Mouse (Mus musculus) monocyte, adult 2 months (primary cell): ENCODE results near the gene Oprl1.

ENCODE experiments used
- DNase-seq, 2 experiments: peaks; one replicate each; pipeline ENCODE4 v3.0.0; 2022; ENCODE audit warnings: low spot score in 2 of 2, low read depth in 1 of 2

Gene Oprl1

DNA sequence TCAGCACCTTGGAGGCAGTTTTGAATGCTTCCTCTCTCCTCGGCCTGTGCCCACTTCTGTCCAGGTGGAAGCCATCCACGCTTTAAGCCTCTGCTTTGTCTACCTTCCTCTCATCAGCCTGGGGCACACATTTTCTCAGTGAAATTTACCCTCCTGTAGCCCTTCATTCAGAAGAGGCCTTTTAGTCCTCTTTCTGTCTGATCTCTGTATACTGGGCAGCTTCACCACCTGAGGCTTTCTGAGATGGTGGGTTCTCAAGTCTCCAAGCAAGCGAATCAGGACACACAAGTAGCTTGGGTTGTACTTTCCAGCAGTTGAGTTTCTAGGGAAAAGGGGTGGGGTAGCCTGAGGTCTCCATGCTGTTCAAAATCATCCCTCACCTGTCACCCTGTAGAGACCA lies 22.5 kb upstream of the Oprl1 start:
- no peak for DNase-seq

DNA sequence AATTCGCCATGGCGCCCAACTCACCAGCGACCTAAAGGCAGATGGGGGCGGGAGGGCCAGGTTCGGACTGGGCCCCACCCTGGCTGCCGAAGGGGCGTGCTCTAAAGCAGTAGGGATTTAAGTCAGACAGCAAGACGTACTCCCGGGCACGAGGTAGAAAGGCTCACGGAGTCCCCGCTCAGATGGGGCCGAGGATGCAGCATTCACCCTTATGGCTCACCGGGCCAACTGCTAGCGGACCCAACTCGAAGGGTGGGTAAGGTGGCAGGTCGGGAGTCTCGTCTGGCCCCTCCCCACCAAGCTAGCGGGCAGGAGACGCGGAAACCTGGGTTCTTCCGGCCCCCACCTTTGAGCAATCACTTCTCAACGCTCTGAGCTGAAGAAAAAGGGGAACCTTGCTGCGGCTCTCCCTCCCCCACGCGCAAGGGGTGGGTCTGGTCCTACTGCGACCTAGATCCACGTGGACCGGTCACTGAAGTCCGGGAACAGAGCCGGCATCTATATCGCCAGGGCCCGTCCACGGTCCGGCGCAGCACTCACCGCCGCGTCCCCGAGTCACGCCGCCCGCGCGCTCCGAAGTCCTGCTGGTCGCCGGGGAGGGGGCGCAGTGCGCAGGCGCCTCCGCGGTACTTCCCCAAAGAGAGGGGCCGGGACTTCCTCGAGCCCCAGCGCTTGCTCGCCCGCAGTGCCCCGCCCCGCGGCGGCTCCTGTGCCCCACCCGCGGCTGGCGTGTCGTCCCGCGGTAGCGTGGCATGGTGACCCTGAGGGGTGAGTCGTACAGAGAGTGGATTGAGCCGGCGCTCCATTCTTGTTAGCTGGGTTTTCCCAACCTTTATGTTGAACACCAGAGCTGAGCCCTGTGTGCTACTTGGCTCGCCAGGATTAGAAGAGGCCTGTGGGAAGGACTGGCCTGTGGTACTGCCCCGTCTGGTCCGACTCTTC lies 21.2 kb upstream of the Oprl1 start, which contains the start of gene Rgs19:
Gene Rgs19 (minus strand): TSS at position 639 of the 942 bp plus-strand sequence.
- DNase-seq, result peak; percentile 68 to 88

DNA sequence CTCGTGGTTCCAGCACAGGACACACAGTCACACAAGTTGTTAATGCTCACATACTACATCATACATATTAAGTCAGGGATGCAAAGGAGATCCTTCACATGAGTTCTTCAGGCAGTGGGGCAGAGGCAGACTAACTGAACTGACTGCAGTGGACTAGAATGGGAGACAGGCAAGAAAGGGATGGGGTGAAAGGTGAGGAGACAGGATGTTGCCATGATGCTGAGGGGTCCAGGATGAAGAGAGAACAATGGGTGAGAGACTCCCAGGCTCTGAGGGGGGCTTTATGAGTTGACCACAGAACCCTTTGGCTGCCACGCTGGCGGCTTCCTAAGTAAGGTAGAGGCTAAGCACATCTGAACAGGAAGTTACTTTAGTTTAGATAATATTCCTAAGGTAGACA lies 20.2 kb upstream of the Oprl1 start:
- DNase-seq, result no peak

DNA sequence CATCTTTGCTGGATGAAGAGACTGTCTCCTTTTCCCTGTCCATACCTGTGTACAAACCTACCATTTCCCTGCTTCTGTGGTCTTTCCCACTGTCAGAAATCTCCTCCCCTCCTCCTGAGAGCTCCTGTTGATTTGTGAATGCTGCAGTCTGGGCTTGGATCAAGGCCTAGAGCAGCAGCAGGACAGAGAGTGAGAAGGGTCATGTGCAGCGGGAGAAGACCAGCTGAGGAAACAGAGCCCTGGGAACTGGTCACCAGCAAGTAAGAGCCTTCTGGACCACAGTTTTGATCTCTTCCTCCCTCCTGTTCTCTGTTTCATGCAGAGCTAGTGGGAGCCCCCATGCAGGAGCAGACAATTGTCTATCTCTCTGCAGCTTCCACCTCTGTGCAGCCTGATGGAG lies 19.0 kb upstream of the Oprl1 start:
- no peak for DNase-seq

DNA sequence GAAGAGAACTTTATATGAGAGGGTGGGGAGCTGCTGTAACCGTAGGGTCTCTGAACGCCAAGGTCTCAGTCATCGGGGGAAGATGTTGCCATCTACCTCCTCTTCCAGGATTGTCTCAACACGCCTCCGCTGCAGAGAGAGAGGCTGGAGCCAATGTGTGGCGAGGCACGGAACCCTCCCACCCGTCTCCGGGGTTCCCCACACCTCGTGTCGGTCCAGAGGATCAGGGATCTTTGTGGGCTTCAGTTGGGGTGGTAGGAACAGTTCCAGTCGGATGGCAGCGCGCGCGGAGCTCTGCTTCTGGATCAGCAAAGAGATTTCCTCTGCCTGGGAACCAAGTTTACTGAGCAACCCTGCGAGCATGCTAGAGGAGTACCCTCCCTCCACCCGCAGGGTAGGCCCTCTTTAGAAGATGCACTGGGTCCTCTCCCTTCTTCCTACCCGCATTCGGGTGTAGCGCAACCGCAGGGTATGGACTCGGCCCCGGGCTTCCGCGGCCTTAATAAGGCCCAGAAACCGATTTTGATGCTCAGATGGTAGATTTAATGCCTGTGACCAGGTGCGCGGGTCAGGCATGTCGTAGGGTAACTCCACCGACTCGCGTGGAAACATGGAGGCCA lies 17.9 kb upstream of the Oprl1 start:
- DNase-seq, result no peak

DNA sequence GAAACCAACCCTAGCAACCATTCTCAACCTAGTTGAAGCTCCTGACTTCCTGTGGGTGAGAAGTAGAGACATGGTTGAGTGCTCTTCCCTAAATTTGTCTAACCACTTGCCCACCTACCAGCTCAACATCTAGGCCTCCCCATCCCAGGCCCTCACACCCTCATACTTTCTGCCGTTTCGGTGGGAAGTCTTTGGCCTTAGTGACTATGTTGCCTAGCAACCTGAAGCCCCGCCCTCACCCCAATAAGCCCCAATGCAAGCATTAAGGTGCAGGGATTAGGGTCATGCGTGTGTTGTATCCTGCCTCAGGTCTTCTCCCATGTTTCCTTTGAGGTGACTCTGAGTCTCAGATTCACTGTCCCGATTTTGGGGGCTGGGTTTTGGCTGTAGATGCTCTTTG lies 16.6 kb upstream of the Oprl1 start, which contains the start of gene Lkaaear1:
Gene Lkaaear1 (minus strand): TSS at position 202 of the 400 bp plus-strand sequence.
- no peak for DNase-seq

DNA sequence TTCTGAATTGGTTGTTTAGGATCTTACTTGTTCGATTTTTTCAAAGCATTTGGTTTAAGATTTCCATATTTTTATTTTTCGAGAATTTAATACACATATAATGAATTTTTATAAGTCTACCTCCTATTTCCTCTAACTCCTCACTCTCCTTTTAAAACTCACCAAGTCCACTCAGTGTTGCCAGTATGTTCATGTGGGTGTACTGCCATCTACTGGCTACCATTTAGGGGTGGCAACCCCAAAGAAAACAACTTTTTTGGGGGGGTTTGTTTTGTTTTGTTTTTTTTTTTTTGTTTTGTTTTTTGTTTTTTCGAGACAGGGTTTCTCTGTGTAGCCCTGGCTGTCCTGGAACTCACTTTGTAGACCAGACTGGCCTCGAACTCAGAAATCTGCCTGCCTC lies 8.1 kb upstream of the Oprl1 start:
- no peak for DNase-seq

DNA sequence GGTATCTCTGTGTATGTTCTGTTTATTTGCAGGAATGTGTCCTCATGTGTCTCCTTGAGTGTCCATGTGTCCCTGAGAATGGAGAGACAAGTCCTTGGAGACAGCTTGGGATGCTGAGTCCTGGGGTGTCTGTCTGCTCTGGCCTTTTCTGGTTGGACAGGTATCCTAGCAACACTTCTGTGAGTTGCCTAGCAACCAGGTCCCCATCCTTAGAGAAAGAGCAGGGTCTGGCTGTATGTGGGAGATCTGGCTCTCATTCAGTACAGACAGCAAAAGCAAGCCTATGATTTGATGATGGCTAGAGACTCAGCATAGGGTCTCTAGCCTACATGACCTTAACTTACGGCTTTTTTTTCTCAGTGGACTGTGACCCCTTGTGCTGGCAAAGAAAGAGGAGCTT lies 1.1 kb upstream of the Oprl1 start:
- no peak for DNase-seq

DNA sequence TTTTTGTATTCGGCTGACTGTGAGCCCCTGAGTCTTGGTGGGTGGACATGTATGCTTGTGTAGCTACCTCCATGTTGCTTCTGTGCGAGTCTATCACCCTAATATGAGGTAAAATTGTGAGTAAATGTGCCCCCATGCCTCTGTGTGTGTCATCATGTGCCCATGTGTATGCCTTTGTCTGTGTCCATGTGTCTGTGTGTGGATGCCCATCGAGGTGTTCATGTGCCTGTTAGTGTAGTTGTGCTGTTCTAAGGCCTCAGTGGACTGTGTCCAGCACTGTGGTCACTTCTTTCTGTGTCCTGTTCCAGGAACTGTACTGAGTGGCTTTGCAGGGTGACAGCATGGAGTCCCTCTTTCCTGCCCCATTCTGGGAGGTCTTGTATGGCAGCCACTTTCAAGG lies 566 bp downstream of the Oprl1 start:
- no peak for DNase-seq

DNA sequence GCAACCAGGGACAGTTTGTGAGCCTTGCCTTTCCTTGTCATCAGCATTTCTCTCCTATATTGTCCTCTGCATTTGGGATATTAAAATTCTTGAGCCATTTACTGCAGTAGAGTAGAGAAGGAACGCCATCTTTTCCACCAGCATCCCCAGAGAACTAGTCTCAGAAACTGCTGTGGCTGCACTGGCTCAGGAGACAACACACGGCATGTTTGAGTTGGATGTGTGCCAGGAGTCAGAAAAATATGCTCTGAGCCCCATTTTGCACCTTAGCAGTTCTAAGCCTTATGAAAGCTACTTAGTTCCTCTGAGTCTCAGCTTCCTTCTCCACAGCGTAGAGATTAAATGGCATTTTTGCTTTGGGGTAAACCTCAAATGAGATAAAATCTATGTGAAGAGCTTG lies 2.2 kb downstream of the Oprl1 start:
- DNase-seq, result no peak

DNA sequence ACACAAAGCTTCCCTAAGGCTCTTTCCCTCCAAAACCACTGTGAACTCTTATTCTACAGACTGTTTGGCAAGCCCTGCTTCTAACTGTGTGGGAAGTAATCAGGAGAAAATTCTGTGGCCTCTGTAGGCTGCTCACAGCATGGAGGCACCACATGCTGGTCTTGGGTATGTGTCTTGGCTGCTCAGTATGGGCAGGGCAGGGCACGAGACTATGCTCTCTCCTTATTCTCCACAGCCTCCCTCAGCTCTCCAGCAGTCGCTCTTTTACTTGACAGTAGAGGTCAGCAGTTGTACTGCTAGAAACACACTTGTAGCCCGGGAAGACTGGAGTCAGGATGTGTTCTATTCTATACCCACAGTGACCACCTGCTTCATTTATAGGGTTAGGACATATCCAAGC lies 5.2 kb downstream of the Oprl1 start:
- no peak for DNase-seq

DNA sequence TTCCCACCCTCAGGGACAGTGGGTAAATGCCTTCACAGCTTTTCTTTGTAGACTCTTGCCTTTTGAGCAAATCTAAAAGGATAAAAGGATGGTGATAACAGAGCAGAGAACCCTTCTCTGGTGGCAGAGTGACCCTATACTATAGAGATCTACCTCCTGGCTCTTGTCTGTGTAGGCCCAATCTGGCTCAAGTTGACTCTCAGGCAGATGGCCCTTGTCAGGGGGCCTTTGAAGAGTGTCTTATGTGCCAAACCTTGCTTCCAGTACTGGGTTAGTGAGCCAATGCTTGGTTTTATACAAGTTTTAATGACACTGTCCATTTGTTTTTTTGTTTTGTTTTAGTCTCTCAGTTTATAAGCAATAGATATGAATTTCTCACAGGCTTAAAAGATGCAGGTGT lies 6.4 kb downstream of the Oprl1 start:
- DNase-seq, result no peak

DNA sequence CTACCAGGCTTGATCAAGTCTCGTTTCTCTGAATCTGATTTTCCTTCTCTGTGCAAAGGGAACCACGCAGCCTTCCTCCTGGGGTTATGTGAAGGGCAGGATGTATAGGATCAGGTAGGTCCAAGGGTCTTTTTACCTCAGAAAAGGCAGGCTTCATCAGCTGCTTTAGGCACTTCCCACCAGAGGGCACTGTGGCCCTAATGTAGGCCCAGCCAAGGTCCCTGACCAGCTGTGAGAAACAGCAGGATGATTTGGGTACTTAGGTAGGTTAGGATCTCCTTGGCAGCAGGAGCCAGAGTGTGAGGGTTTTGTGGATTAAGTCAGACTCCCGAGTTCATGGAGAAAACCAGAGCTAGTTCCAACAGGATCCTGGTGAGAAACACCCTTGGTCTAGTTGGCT lies 7.4 kb downstream of the Oprl1 start:
- DNase-seq, result no peak

DNA sequence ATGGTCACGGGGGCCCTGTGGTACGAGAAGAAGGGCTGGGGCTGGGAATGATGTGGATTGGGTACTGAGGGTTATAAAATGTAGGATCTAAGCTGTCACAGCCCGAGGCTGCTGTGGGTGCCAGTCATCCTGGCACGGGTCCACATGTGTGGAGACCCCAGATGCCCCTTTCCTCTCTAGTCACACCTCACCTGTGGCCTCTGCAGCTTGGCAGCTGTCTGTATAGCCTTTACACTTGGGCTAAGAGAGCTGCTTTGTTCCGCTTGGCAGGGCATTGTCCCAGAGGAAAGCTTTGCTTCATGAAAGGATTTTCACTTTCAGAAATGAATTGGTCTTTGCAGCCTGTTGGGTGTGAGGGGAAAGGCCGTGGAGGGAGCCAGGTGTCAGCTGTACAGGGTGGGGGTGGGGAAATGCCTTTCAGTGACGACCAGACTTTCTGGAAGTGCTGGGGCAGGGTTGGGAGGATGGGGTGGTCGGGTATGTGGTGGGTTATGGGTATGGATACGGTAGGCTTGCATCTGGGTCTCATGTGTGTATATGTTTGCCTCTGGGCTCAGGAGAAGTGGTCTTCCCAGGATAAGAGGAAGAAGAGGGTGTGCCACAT lies 12.9 kb downstream of the Oprl1 start:
- DNase-seq, result no peak

DNA sequence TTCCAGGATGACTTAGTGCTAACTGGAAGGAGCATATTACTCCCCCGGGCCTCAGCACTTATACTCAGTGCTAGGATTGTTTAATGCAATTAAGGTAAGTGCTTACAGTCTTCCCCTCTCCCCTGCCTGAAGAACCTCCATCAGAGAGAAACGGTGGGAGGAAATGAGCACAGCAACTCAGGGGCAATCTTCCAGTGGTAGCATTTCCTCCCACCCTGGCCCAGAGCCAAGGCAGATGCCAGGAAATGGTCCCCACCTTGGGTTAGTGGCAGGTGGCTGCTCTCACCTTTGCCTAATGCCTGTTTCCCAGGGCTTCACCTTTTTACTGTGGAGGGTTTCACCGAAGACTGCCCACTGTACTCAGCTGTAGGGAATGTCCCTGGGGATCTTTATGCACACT lies 15.2 kb downstream of the Oprl1 start:
- DNase-seq, result no peak

DNA sequence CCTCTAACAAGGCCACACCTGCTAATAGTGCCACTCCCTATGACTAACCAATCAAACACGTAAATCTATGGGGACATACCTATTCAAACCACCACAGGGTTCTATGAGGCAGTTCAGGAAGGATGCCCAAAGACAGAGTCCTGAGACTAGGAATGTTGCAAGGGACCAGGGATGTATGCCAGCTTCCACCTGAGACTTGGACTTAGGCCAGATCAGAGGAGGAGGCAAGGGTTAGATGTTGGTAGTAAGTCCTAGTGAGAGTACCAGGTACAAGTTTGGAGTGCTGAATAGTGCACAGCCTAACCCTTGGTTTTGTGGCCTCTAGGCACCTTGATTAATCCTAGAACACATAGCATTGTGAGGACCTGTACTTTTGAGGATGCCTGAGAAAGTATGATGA lies 37.8 kb downstream of the Oprl1 start:
- no peak for DNase-seq

DNA sequence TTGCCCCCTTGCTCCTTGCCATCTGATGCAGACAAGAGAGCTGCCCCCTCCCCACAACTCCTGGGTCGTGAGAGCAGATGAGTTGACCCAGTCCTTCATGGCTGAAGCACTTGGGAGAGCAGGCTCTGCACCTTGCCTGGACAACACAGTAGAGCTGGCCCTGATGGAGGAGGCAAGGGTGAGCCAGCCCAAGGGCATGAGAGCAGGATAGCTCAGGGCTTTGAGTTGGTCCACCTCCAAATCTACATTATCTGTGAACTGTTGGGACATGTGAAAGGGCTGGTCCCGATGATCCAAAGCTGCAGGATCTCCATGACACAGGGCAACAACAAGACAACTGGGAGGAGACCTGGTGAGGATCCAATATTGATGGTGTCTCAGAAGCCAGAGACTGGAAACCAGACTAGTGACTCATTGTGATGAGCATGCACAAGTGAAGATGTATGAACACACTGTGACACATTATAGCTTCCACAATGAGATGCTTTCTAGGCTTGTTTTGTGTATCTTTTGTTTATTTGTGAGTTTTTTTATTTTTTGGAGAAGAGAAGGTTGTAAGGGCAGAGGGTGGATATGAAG lies 43.4 kb downstream of the Oprl1 start:
- no peak for DNase-seq

DNA sequence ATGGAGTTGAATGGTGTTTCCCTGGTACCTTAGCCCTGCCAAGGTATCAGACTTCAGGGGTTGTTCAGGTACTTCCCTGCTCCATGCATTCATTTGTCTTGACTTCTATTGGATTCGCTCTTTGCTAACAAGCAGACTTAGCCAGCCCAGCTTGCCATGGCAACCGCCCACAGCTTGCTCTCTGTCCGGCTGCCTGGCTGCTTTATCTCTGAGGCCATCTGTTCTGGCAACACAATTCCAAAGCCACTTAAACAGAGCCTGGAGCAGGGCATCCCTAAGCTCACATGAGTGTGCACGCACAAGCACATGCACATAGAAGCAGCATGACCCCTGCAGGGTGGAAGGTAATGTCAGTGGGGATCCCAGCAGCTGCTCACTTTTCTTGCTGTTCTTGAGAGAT lies 44.2 kb downstream of the Oprl1 start:
- DNase-seq, result no peak

DNA sequence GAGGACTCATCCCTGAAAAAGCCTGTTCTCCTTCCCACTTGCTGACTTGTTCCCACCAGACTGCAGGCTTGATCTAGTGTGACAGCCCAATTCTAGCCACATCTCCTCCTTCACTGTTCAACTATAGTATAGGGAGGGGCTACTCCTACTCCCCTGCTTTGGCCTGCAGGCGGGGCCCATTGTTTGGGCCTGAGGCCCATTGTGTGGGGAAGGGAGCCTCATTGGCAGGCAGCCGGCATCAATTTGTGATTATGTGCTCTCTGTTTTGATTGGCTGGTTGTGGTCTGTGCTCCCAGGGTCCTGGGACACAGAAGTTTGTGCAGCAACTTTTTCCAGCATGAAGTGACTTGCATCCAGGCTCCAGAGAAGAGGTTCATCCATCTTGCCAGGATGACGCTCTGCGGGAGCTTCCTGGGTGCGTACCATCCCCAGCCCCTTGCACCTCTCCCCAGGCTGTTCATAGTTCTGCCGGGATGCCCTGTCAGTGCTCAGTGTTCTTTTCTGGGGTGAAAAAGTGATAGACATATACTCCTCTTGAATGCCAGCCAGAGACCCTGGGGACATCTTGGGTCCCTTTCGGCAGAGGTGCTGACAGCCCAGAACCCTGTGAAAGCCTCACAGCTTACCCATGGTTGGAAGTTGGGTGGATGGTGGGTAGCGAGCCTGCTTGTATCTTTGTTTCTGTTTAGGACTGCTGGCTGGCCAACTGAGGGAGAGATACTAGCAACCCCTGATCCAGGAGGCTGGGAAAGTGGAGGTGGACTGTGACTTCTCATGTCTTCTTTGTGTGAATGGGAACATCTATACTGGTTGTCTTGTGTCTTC lies 48.4 kb downstream of the Oprl1 start, which contains the start of gene Myt1:
Gene Myt1 (plus strand): TSS at position 327 of the 825 bp plus-strand sequence.
- no peak for DNase-seq

DNA sequence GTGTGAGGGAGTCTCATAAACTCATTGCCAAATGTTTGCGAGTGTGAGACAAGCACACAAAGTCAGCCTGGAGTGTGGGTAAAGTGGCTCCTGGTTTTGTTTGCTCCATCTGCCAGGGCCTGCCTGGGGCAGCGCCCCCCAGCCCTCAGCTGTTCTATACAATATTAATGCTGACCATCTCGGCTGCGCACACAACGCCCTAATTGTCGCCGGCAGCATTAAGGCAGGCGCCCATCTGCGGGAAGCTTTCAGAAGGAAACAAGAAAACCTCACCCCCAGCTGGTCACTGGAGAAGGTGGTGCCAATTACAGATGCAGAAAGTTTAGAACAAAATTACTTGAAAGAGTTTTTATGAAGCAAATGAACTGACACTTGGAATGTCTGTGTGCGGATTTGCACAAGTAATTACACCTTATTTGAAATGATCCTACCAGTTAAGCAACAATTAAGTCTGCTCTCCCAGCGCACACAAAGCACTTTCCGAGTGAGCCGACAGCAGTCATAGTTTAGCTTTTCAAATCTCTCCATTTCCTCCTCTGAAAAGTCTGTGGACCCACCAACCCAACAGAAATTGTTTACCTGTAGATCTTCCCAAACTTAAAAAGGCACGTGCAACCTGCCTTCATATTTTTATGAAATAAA lies 49.2 kb downstream of the Oprl1 start:
- DNase-seq, result no peak
